Mouse (Mus musculus): ENCODE measurements around the gene Ncf1. TPM values are rescaled to one million over a fixed set of nuclear protein-coding genes. Genes with fewer than 3 reads are reported as not detected.

Ncf1 gene
- polyA plus RNA-seq, 1 experiment from 2014 or later: 2.2 TPM

DNA sequence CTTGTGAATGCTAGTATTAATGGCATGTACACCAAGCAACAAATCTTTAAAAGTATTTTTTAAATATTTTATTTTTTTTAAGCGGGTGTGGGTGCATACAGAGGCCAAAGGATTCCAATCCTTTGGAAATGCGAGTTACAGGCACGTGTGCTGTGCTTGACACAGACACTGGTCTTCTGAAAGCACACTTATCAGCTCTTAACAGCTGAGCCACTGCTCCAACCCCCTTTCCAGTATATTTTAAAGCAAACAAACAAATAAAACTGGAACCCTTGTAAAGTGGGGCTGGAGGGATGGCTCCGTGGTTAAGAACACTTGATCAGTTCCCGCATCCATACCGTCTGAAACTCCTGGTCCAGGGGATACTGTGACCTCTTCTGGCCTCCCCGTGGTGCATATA is 46.3 kb downstream of the Ncf1 start:
- H3K9ac ChIP-seq (ENCODE audit: low read length): peak overlapping the region; percentile 82
- H3K4me2 ChIP-seq (ENCODE audit: low read length): peak overlapping the region; percentile 74
- H3K4me1 ChIP-seq (ENCODE audit: control insufficient read depth, insufficient read depth, low read length): peaks cover 11% of the 10 kb centered on the region
- peak overlapping the region; percentile 65 for H3K4me3 ChIP-seq (ENCODE audit: low read depth, low read length)
- H3K9me3 ChIP-seq (replicated peaks; ENCODE audit: control insufficient read depth, low read length): no peaks in the 10 kb centered on the region; the same call in 1 of the 2 replicates
- H3K36me3 ChIP-seq (ENCODE audit: control insufficient read depth, insufficient read depth, low read length): no peaks in the 10 kb centered on the region
- H3K27me3 ChIP-seq (replicated peaks; ENCODE audit: control insufficient read depth, insufficient read depth, low read length): no peaks in the 10 kb centered on the region
- 61% methylated on average over 7 of the region's 7 CpGs for WGBS
- ATAC-seq (no peak), DNase-seq (ENCODE audit: low spot score) (no peak)
- 0 out of 2 replicates have a peak overlapping the region, but pooled peaks have one; percentile 92 for H3K27ac ChIP-seq (ENCODE audit: low read depth, low read length)

- Histone ChIP-seq H3K4me3 (ENCODE audit: low read depth, low read length) (no peak overlapping the region), H3K36me3 (ENCODE audit: control insufficient read depth, insufficient read depth, low read length) (no peaks in the 10 kb centered on the region), H3K4me1 (ENCODE audit: control insufficient read depth, insufficient read depth, low read length) (peaks cover 11% of the 10 kb centered on the region), H3K27ac (ENCODE audit: low read depth, low read length) (no peak overlapping the region), H3K27me3 (replicated peaks; ENCODE audit: control insufficient read depth, insufficient read depth, low read length) (no peaks in the 10 kb centered on the region), H3K9ac (ENCODE audit: low read length) (peak overlapping the region; percentile 82; the same call in 1 of the 2 replicates), H3K9me3 (replicated peaks; ENCODE audit: control insufficient read depth, low read length) (no peaks in the 10 kb centered on the region; the same call in 1 of the 2 replicates), H3K4me2 (ENCODE audit: low read length) (peak overlapping the region; percentile 74)
- WGBS: 78% methylated on average over 4 of the region's 4 CpGs
- no peak for ATAC-seq
- DNase-seq (ENCODE audit: low spot score): no peak
These were observed 46.7 kb downstream of the Ncf1 start for GRCm38 (mm10) chr5:134182735-134183134.

DNA sequence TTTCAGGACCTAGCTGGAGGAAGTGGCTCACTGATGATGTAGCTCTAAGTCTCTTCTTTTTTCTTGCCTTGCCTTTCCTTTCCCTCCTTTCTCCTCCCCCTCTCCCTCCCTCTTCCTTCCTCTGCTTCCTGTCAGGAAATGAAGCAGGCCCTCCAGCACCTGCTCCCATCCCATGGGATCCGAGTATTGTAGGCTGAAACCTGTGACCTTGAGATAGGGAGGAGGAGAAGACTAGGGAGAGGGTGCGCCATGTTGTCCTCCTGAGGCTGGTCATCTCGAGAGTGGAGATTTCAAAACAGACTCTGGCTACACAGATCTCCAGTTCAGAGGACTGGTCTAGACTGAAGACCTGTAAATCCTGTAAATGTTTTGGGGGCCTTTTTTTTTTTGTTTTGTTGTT is 47.3 kb downstream of the Ncf1 start:
- H3K4me3 ChIP-seq (ENCODE audit: low read depth, low read length): no peak overlapping the region
- H3K4me1 ChIP-seq (ENCODE audit: control insufficient read depth, insufficient read depth, low read length): peaks cover 11% of the 10 kb centered on the region
- no peak overlapping the region for H3K9ac ChIP-seq (ENCODE audit: low read length)
- no peak overlapping the region for H3K4me2 ChIP-seq (ENCODE audit: low read length)
- H3K27me3 ChIP-seq (replicated peaks; ENCODE audit: control insufficient read depth, insufficient read depth, low read length): no peaks in the 10 kb centered on the region
- 78% methylated on average over 3 of the region's 3 CpGs for WGBS
- DNase-seq (ENCODE audit: low spot score): no peak
- ATAC-seq: no peak
- no peak overlapping the region for H3K27ac ChIP-seq (ENCODE audit: low read depth, low read length)
- no peaks in the 10 kb centered on the region for H3K36me3 ChIP-seq (ENCODE audit: control insufficient read depth, insufficient read depth, low read length)
- no peaks in the 10 kb centered on the region for H3K9me3 ChIP-seq (replicated peaks; ENCODE audit: control insufficient read depth, low read length)

GRCm38 (mm10) chr5:134179871-134180270 is 49.6 kb downstream of the Ncf1 start:
- Histone ChIP-seq H3K27me3 (replicated peaks; ENCODE audit: control insufficient read depth, insufficient read depth, low read length) (no peaks in the 10 kb centered on the region), H3K9ac (ENCODE audit: low read length) (no peak overlapping the region), H3K9me3 (replicated peaks; ENCODE audit: control insufficient read depth, low read length) (no peaks in the 10 kb centered on the region), H3K36me3 (ENCODE audit: control insufficient read depth, insufficient read depth, low read length) (no peaks in the 10 kb centered on the region), H3K27ac (ENCODE audit: low read depth, low read length) (no peak overlapping the region), H3K4me2 (ENCODE audit: low read length) (no peak overlapping the region), H3K4me1 (ENCODE audit: control insufficient read depth, insufficient read depth, low read length) (peaks cover 18% of the 10 kb centered on the region), H3K4me3 (ENCODE audit: low read depth, low read length) (no peak overlapping the region)
- DNase-seq (ENCODE audit: low spot score) (peak; percentile 94), ATAC-seq (no peak)
- WGBS: 24% methylated on average over 7 of the region's 7 CpGs

GRCm38 (mm10) chr5:134178536-134178935 is 50.9 kb downstream of the Ncf1 start:
- H3K4me1 ChIP-seq (ENCODE audit: control insufficient read depth, insufficient read depth, low read length): peaks cover 17% of the 10 kb centered on the region
- WGBS: 83% methylated on average over 7 of the region's 7 CpGs
- no peak overlapping the region for H3K4me2 ChIP-seq (ENCODE audit: low read length)
- no peaks in the 10 kb centered on the region for H3K27me3 ChIP-seq (replicated peaks; ENCODE audit: control insufficient read depth, insufficient read depth, low read length)
- no peak overlapping the region for H3K4me3 ChIP-seq (ENCODE audit: low read depth, low read length)
- ATAC-seq (no peak), DNase-seq (ENCODE audit: low spot score) (no peak)
- H3K9ac ChIP-seq (ENCODE audit: low read length): no peak overlapping the region
- no peaks in the 10 kb centered on the region for H3K9me3 ChIP-seq (replicated peaks; ENCODE audit: control insufficient read depth, low read length)
- no peaks in the 10 kb centered on the region for H3K36me3 ChIP-seq (ENCODE audit: control insufficient read depth, insufficient read depth, low read length)
- no peak overlapping the region for H3K27ac ChIP-seq (ENCODE audit: low read depth, low read length)

GRCm38 (mm10) chr5:134176169-134176881 is 53.1 kb downstream of the Ncf1 start, which contains the start of gene Rcc1l:
Gene Rcc1l, minus strand, starts transcription at chr5:134176774.
- Histone ChIP-seq H3K27me3 (replicated peaks; ENCODE audit: control insufficient read depth, insufficient read depth, low read length) (no peaks in the 10 kb centered on the region), H3K4me2 (ENCODE audit: low read length) (peak within 1 kb of the TSS; percentile 84), H3K9me3 (replicated peaks; ENCODE audit: control insufficient read depth, low read length) (no peaks in the 10 kb centered on the region), H3K36me3 (ENCODE audit: control insufficient read depth, insufficient read depth, low read length) (peaks cover 5% of the 10 kb centered on the region; the same call in 1 of the 2 replicates), H3K4me1 (ENCODE audit: control insufficient read depth, insufficient read depth, low read length) (peaks cover 7% of the 10 kb centered on the region), H3K27ac (ENCODE audit: low read depth, low read length) (peak within 1 kb of the TSS; percentile 46), H3K4me3 (ENCODE audit: low read depth, low read length) (peak within 1 kb of the TSS; percentile 93), H3K9ac (ENCODE audit: low read length) (peak within 1 kb of the TSS; percentile 71)
- ATAC-seq (peak; percentile 92), DNase-seq (ENCODE audit: low spot score) (peak; percentile 96)
- under 1% methylated on average over 72 of the region's 72 CpGs for WGBS

DNA sequence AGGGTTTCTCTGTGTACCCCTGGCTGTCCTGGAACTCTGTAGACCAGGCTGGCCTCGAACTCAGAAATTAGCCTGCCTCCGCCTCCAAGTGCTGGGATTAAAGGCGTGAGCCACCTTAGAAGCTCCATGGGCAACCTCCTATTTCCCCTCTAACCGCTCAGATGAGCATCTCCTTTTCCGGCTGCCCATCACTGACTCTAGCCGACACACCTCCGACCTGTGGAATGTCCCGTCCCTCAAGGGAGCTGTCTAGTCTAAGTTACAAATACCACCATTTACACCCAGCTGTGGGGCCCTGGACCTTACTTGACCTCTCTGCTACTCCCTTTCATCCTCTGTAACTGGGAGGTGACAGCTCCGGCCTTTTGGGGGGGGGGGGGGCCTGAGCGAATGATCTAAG is 53.7 kb downstream of the Ncf1 start:
- H3K27me3 ChIP-seq (replicated peaks; ENCODE audit: control insufficient read depth, insufficient read depth, low read length): no peaks in the 10 kb centered on the region
- no peak overlapping the region for H3K27ac ChIP-seq (ENCODE audit: low read depth, low read length)
- H3K36me3 ChIP-seq (ENCODE audit: control insufficient read depth, insufficient read depth, low read length): peaks cover 11% of the 10 kb centered on the region; the same call in 1 of the 2 replicates
- 9% methylated on average over 10 of the region's 10 CpGs for WGBS
- peaks cover 7% of the 10 kb centered on the region for H3K4me1 ChIP-seq (ENCODE audit: control insufficient read depth, insufficient read depth, low read length)
- H3K4me2 ChIP-seq (ENCODE audit: low read length): peak overlapping the region; percentile 84
- ATAC-seq (no peak), DNase-seq (ENCODE audit: low spot score) (no peak)
- peak overlapping the region; percentile 71 for H3K9ac ChIP-seq (ENCODE audit: low read length)
- H3K4me3 ChIP-seq (ENCODE audit: low read depth, low read length): peak overlapping the region; percentile 93
- no peaks in the 10 kb centered on the region for H3K9me3 ChIP-seq (replicated peaks; ENCODE audit: control insufficient read depth, low read length)

DNA sequence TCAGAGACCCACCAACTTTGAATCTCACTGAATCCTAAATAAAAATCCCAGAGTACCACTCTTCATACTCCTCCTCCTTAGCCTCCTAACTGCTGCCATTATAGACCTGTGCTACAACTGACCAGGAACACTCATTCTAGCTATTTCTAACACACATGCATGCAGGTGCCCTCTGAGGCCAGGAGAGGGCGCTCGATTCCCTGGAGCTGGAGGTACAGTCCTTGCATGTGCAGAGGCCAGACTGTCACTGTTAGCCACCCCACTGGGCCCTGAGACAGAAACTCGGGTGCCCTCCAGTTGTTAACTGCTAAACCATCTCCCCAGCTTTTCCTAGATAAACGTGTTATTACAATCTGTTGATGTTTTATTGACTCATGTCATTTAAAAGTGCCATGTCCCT is 56.2 kb downstream of the Ncf1 start:
- 36% methylated on average over 4 of the region's 4 CpGs for WGBS
- Histone ChIP-seq H3K27me3 (replicated peaks; ENCODE audit: control insufficient read depth, insufficient read depth, low read length) (no peaks in the 10 kb centered on the region), H3K36me3 (ENCODE audit: control insufficient read depth, insufficient read depth, low read length) (peaks cover 15% of the 10 kb centered on the region; the same call in 1 of the 2 replicates), H3K4me3 (ENCODE audit: low read depth, low read length) (no peak overlapping the region), H3K4me1 (ENCODE audit: control insufficient read depth, insufficient read depth, low read length) (peaks cover 7% of the 10 kb centered on the region), H3K9ac (ENCODE audit: low read length) (no peak overlapping the region), H3K4me2 (ENCODE audit: low read length) (no peak overlapping the region), H3K27ac (ENCODE audit: low read depth, low read length) (no peak overlapping the region), H3K9me3 (replicated peaks; ENCODE audit: control insufficient read depth, low read length) (no peaks in the 10 kb centered on the region)
- DNase-seq (ENCODE audit: low spot score): peak; percentile 17
- ATAC-seq: no peak

- 95% methylated on average over 8 of the region's 8 CpGs for WGBS
- no peak for ATAC-seq
- H3K36me3 ChIP-seq (ENCODE audit: control insufficient read depth, insufficient read depth, low read length): peaks cover 22% of the 10 kb centered on the region; the same call in 1 of the 2 replicates
These were observed 59.3 kb downstream of the Ncf1 start for GRCm38 (mm10) chr5:134170167-134170566.

More at GRCm38 (mm10) chr5:134170167-134170566, 59.3 kb downstream of the Ncf1 start:
- no peak overlapping the region for H3K9ac ChIP-seq (ENCODE audit: low read length)
- H3K9me3 ChIP-seq (replicated peaks; ENCODE audit: control insufficient read depth, low read length): no peaks in the 10 kb centered on the region
- H3K27ac ChIP-seq (ENCODE audit: low read depth, low read length): no peak overlapping the region
- no peak overlapping the region for H3K4me2 ChIP-seq (ENCODE audit: low read length)
- H3K4me3 ChIP-seq (ENCODE audit: low read depth, low read length): no peak overlapping the region
- DNase-seq (ENCODE audit: low spot score): no peak
- H3K4me1 ChIP-seq (ENCODE audit: control insufficient read depth, insufficient read depth, low read length): peaks cover 2% of the 10 kb centered on the region
- no peaks in the 10 kb centered on the region for H3K27me3 ChIP-seq (replicated peaks; ENCODE audit: control insufficient read depth, insufficient read depth, low read length)

Data from forebrain, embryonic 14.5 days (tissue).